Mouse (Mus musculus) embryonic fibroblast, embryonic 13.5 days (primary cell): ENCODE data around the gene Cmtm2b. TPM values are rescaled to one million over a fixed set of nuclear protein-coding genes. Genes with fewer than 3 reads are reported as not detected.

Experiments
- H3K27ac ChIP-seq: 2 replicates; pipeline ENCODE4 v1.5.1; 2012; ENCODE audit warnings: low read length, control low read depth, inconsistent platforms; ENCODE audit not compliant: insufficient read depth
- H3K4me1 ChIP-seq: 2 replicates; pipeline ENCODE4 v1.6.1; 2011; ENCODE audit warnings: low read length; ENCODE audit not compliant: control insufficient read depth, insufficient read depth
- H3K4me3 ChIP-seq: 2 replicates; pipeline ENCODE4 v1.5.1; 2011; ENCODE audit warnings: mild to moderate bottlenecking, control low read depth, low read length; ENCODE audit not compliant: insufficient read depth
- CTCF ChIP-seq: IDR thresholded peaks from 2 replicates; pipeline ENCODE4 v1.5.1; 2011; ENCODE audit warnings: mild to moderate bottlenecking, control low read depth, low read length, moderate library complexity, borderline replicate concordance; ENCODE audit not compliant: insufficient read depth
- POLR2A ChIP-seq: IDR thresholded peaks from 2 replicates; pipeline ENCODE4 v1.6.1; 2011; ENCODE audit warnings: low read depth, mild to moderate bottlenecking, control low read depth, low read length, moderate library complexity
- polyA plus RNA-seq: library from polyadenylated mRNA; stranded (reverse); fragments of >200 nt; gene quantifications from 2 replicates; pipeline ENCODE4 v1.2.4, GENCODE M21; 2011; ENCODE audit warnings: low read depth; ENCODE audit not compliant: missing spikeins, insufficient read length

Gene Cmtm2b
- polyA plus RNA-seq, 1 experiment, result not detected

DNA sequence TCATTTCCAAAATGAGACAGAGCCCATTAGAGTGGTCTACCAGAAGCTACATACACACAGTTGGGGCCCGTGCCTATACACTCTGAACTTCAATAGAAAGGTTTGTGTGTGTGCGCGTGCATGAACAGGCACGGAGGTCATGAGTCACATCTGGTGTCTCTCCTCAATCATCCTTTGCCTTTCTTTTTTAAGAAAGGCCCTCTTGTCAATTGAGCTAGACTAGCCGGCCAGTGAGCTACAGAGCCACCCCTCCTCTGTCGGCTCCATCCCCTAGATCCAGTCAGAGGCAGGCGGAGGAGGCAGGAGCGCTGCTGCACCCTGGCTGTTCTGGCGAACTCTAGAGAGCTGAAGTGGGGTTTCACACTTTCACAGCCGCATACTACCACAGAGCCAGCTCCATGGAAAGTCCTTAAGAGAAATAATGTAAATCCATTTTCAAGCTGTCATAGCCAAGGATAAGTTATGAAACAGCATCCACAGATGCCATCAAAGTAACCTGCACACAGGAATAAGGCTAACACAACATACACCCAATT is 57.3 kb downstream of the Cmtm2b start:
- H3K4me1 ChIP-seq, result peaks cover 11% of the 10 kb centered on the region
- TF ChIP-seq CTCF, result no peak
- TF ChIP-seq POLR2A, result no peak
- H3K27ac ChIP-seq, result no peak overlapping the region
- H3K4me3 ChIP-seq, result no peak overlapping the region

DNA sequence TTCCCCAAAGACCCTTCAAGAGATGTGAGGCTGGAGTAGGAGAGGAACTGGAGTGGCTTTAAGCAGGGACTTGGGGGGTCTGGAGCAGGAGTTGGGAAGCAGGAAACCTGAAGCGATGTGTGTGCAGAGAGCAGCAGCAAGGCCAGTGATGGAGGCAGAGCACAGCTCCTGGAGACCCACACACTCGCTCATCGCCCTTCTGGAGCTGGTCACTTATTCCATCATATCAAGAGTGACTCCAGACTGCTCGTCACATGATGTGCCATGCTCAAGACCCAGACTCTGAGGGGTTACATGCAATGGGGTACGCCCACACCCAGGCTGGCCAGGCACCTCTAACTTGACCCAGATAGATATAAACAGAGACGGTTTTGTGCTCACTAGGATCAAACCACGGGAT is 58.2 kb downstream of the Cmtm2b start:
- TF ChIP-seq CTCF (no peak), POLR2A (no peak)
- Histone ChIP-seq H3K4me1 (peaks cover 7% of the 10 kb centered on the region), H3K4me3 (no peak overlapping the region)

More for the DNA sequence above, 58.2 kb downstream of the Cmtm2b start:
- H3K27ac ChIP-seq, result no peak overlapping the region

Other genes starting within 250 kb of the Cmtm2b start
- not detected in 2 replicates for gene Cdh5, start 220.6 kb upstream of the Cmtm2b start, polyA plus RNA-seq
- 0.89 and 0.90 TPM in 2 replicates for gene Bean1, start 151.8 kb upstream of the Cmtm2b start, polyA plus RNA-seq
- gene Tk2, start 73.7 kb upstream of the Cmtm2b start, polyA plus RNA-seq, result 12.8 and 16.9 TPM in 2 replicates
- 26.7 and 27.6 TPM in 2 replicates for gene Cklf, start 71.4 kb upstream of the Cmtm2b start, polyA plus RNA-seq
- not detected in 2 replicates for gene Cmtm2a, start 29.0 kb upstream of the Cmtm2b start, polyA plus RNA-seq
- gene Gm45711, start 12.1 kb upstream of the Cmtm2b start, polyA plus RNA-seq, result not detected in 2 replicates
- gene Cmtm1, start 12.1 kb upstream of the Cmtm2b start, polyA plus RNA-seq, result not detected in 2 replicates
- gene Gm11020, start 663 bp upstream of the Cmtm2b start, polyA plus RNA-seq, result not detected in 2 replicates
- 133 and 134 TPM in 2 replicates for gene Cmtm3, start 17.2 kb downstream of the Cmtm2b start, polyA plus RNA-seq
- gene Cmtm4, start 73.6 kb downstream of the Cmtm2b start, polyA plus RNA-seq, result 28.2 and 29.1 TPM in 2 replicates
- 106 and 135 TPM in 2 replicates for gene Dync1li2, start 120.8 kb downstream of the Cmtm2b start, polyA plus RNA-seq
- gene Terb1, start 187.7 kb downstream of the Cmtm2b start, polyA plus RNA-seq, result 0.25 and 0.33 TPM in 2 replicates
- 69.9 and 85.6 TPM in 2 replicates for gene Nae1, start 212.4 kb downstream of the Cmtm2b start, polyA plus RNA-seq
- 0.58 and 0.84 TPM in 2 replicates for gene Car7, start 212.5 kb downstream of the Cmtm2b start, polyA plus RNA-seq